Mouse (Mus musculus): Measurements from ENCODE around the gene Vmn1r191.
"Not testable (repeated sequence)": the region's sequence is repeated elsewhere in the genome, so short reads cannot be mapped to it uniquely, and the experiment has no call there.

Vmn1r191 gene

GRCm38 (mm10) chr13:22183869-22184268, at the start of gene Vmn1r191:
Gene Vmn1r191 (minus strand): TSS chr13:22183969.
- DNase-seq (ENCODE audit: low spot score in 2 of 2), result no peak

- DNase-seq (ENCODE audit: low spot score in 2 of 2), result not testable (repeated sequence)
Observed at GRCm38 (mm10) chr13:22223060-22223459, 39.3 kb upstream of the Vmn1r191 start, which contains the start of gene Vmn1r193. Gene Vmn1r193 (minus strand): TSS chr13:22223160.

GRCm38 (mm10) chr13:22192756-22193155, 9.0 kb upstream of the Vmn1r191 start:
- DNase-seq (ENCODE audit: low spot score in 2 of 2), result not testable (repeated sequence)

GRCm38 (mm10) chr13:22191041-22191440, 7.3 kb upstream of the Vmn1r191 start, which contains the start of gene Vmn1r192:
Gene Vmn1r192 (minus strand): TSS chr13:22191141.
- no peak for DNase-seq (ENCODE audit: low spot score in 2 of 2)

GRCm38 (mm10) chr13:22190385-22190784, 6.6 kb upstream of the Vmn1r191 start:
- DNase-seq (ENCODE audit: low spot score in 2 of 2), result no peak

- DNase-seq (ENCODE audit: low spot score in 2 of 2), result no peak
Observed at GRCm38 (mm10) chr13:22189313-22189712, 5.5 kb upstream of the Vmn1r191 start.

DNA sequence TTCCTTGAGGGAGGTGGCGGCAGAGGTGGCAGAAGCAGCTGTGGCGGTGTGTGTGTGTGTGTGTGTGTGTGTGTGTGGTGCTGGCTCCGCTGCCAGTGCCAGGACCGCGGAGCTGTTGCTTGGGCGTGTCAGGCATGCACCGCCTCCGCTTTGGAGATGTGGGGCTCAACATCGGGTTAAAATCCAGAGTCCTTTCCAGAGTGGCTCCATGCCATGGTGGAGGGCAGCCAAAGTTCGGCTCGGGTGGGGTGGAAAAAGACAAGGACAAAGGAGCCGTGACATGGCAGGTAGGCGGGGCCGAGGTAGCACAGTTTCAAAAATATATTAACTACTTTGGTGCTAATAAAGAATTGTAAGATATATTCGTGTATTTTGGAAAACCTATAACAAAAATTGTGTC, 15.4 kb downstream of the Vmn1r191 start:
- DNase-seq (ENCODE audit: low spot score in 2 of 2), result no peak

DNA sequence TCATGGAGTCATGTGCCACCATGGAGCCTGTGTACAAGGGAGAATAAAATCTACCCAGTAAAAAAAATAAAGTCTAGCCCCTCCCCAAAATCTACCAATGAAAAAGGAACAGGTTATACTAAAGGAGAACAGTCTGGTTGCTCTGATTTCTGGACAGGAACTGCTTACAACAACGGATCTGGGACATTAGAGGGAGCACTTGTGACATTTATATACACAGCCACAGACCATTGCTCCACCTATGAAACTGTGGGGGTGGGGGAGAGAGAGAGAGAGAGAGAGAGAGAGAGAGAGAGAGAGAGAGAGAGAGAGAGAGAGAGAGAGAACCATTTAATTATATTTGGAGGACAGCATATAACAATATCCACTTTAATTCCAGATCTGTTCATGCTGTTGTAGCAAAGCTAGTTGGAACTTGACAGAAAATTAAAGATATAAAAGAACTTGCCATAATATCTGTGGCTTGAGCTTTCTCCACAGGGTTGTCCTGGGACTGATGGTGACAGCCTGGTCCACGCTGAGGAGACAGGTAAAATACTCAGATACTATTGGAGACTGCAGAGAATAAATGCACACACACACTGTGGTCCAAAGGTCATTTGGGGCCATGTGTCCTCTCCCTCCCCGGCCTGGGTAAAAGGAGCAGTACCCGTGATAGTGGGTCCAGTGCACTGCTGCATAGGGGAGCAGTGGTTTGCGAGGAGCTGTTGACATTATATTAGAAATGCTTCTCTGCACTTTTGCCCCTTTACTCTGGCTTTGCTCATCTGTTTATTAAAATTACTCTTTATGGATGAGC, 47.1 kb downstream of the Vmn1r191 start:
- not testable (repeated sequence) for DNase-seq (ENCODE audit: low spot score in 2 of 2)
